Mouse (Mus musculus): ENCODE results near the gene Mlst8. TPM values are rescaled to one million over a fixed set of nuclear protein-coding genes. Genes with fewer than 3 reads are reported as not detected.
"Not testable (repeated sequence)": the region's sequence is repeated elsewhere in the genome, so short reads cannot be mapped to it uniquely, and the experiment has no call there.

The Mlst8 gene
- polyA plus RNA-seq, 1 experiment from 2014 or later = 8.1 TPM

- Histone ChIP-seq H3K9ac (replicated peaks) (no peak overlapping the region), H3K4me3 (ENCODE audit: low read depth, low read length) (no peak overlapping the region), H3K4me1 (ENCODE audit: insufficient read depth) (no peaks in the 10 kb centered on the region), H3K9me3 (ENCODE audit: low read length) (no peaks in the 10 kb centered on the region), H3K4me2 (ENCODE audit: low read depth, low read length) (no peak overlapping the region), H3K27ac (ENCODE audit: low read depth) (no peak overlapping the region), H3K27me3 (ENCODE audit: insufficient read depth, low read length) (no peaks in the 10 kb centered on the region), H3K36me3 (replicated peaks; ENCODE audit: insufficient read depth, low read length) (no peaks in the 10 kb centered on the region)
- DNase-seq = no peak
- WGBS (ENCODE audit: insufficient replicate concordance) = 70% methylated on average over 1 of the region's 1 CpGs
- no peak for ATAC-seq
- no peak for TF ChIP-seq EP300 (IDR thresholded peaks at IDR 0.05; ENCODE audit: low read depth)
These were observed 15.9 kb downstream of the Mlst8 start for GRCm38 (mm10) chr17:24462932-24463331.

- 63% methylated on average over 2 of the region's 2 CpGs for WGBS (ENCODE audit: insufficient replicate concordance)
- TF ChIP-seq EP300 (IDR thresholded peaks at IDR 0.05; ENCODE audit: low read depth) = no peak
- peak; percentile 72 for TF ChIP-seq CTCF (IDR thresholded peaks at IDR 0.05; ENCODE audit: low read depth)
- peak; percentile 41 for DNase-seq
- no peak overlapping the region for H3K9ac ChIP-seq (replicated peaks)
- no peak overlapping the region for H3K27ac ChIP-seq (ENCODE audit: low read depth)
- no peaks in the 10 kb centered on the region; the same call in 1 of the 2 replicates for H3K4me1 ChIP-seq (ENCODE audit: insufficient read depth)
- H3K27me3 ChIP-seq (ENCODE audit: insufficient read depth, low read length) = no peaks in the 10 kb centered on the region
- H3K4me3 ChIP-seq (ENCODE audit: low read depth, low read length) = no peak overlapping the region
- no peaks in the 10 kb centered on the region for H3K9me3 ChIP-seq (ENCODE audit: low read length)
- H3K36me3 ChIP-seq (replicated peaks; ENCODE audit: insufficient read depth, low read length) = no peaks in the 10 kb centered on the region
- peak; percentile 38; the same call in 1 of the 2 replicates for ATAC-seq
- H3K4me2 ChIP-seq (ENCODE audit: low read depth, low read length) = no peak overlapping the region
These were observed 17.3 kb downstream of the Mlst8 start for GRCm38 (mm10) chr17:24461580-24461979.

GRCm38 (mm10) chr17:24455523-24456206 is 23.2 kb downstream of the Mlst8 start:
- 45% methylated on average over 10 of the region's 10 CpGs for WGBS (ENCODE audit: insufficient replicate concordance)

GRCm38 (mm10) chr17:24454756-24455522 is 23.9 kb downstream of the Mlst8 start:
- peak; percentile 100 for DNase-seq
- H3K4me3 ChIP-seq (ENCODE audit: low read depth, low read length) = peak overlapping the region; percentile 88
- under 1% methylated on average over 65 of the region's 67 CpGs for WGBS (ENCODE audit: insufficient replicate concordance)
- H3K9ac ChIP-seq (replicated peaks) = peak overlapping the region; percentile 97
- peaks cover 16% of the 10 kb centered on the region for H3K4me1 ChIP-seq (ENCODE audit: insufficient read depth)
- H3K9me3 ChIP-seq (ENCODE audit: low read length) = no peaks in the 10 kb centered on the region
- peak overlapping the region; percentile 83 for H3K4me2 ChIP-seq (ENCODE audit: low read depth, low read length)
- H3K27me3 ChIP-seq (ENCODE audit: insufficient read depth, low read length) = no peaks in the 10 kb centered on the region
- TF ChIP-seq EP300 (IDR thresholded peaks at IDR 0.05; ENCODE audit: low read depth) = no peak; the same call in 1 of the 2 replicates
- TF ChIP-seq CTCF (IDR thresholded peaks at IDR 0.05; ENCODE audit: low read depth) = peak; percentile 37
- H3K27ac ChIP-seq (ENCODE audit: low read depth) = peak overlapping the region; percentile 99
- peak; percentile 95 for ATAC-seq
- H3K36me3 ChIP-seq (replicated peaks; ENCODE audit: insufficient read depth, low read length) = peaks cover 9% of the 10 kb centered on the region

More at GRCm38 (mm10) chr17:24455523-24456206, 23.2 kb downstream of the Mlst8 start:
- H3K4me3 ChIP-seq (ENCODE audit: low read depth, low read length) = peak overlapping the region; percentile 21
- H3K27ac ChIP-seq (ENCODE audit: low read depth) = peak overlapping the region; percentile 65
- H3K4me2 ChIP-seq (ENCODE audit: low read depth, low read length) = peak overlapping the region; percentile 49; the same call in 1 of the 2 replicates
- peak; percentile 2; the same call in 1 of the 2 replicates for ATAC-seq
- H3K4me1 ChIP-seq (ENCODE audit: insufficient read depth) = peaks cover 16% of the 10 kb centered on the region
- not testable (repeated sequence) for H3K9me3 ChIP-seq (ENCODE audit: low read length); H3K36me3 ChIP-seq (replicated peaks; ENCODE audit: insufficient read depth, low read length); DNase-seq; H3K27me3 ChIP-seq (ENCODE audit: insufficient read depth, low read length)
- 0 out of 2 replicates have a peak overlapping the region, but pooled peaks have one; percentile 27 for H3K9ac ChIP-seq (replicated peaks)

- Histone ChIP-seq H3K27ac (ENCODE audit: low read depth) (peak overlapping the region; percentile 99), H3K4me2 (ENCODE audit: low read depth, low read length) (peak overlapping the region; percentile 83), H3K27me3 (ENCODE audit: insufficient read depth, low read length) (no peaks in the 10 kb centered on the region), H3K4me3 (ENCODE audit: low read depth, low read length) (peak overlapping the region; percentile 88), H3K4me1 (ENCODE audit: insufficient read depth) (peaks cover 16% of the 10 kb centered on the region), H3K9ac (replicated peaks) (peak overlapping the region; percentile 97), H3K36me3 (replicated peaks; ENCODE audit: insufficient read depth, low read length) (peaks cover 14% of the 10 kb centered on the region), H3K9me3 (ENCODE audit: low read length) (no peaks in the 10 kb centered on the region)
- WGBS (ENCODE audit: insufficient replicate concordance) = 3% methylated on average over 14 of the region's 14 CpGs
- TF ChIP-seq CTCF (IDR thresholded peaks at IDR 0.05; ENCODE audit: low read depth) = no peak
- no peak; the same call in 1 of the 2 replicates for TF ChIP-seq EP300 (IDR thresholded peaks at IDR 0.05; ENCODE audit: low read depth)
- no peak for ATAC-seq
- no peak for DNase-seq
These were observed 24.6 kb downstream of the Mlst8 start for GRCm38 (mm10) chr17:24454218-24454755.

- Histone ChIP-seq H3K4me3 (ENCODE audit: low read depth, low read length) (no peak overlapping the region), H3K4me2 (ENCODE audit: low read depth, low read length) (peak overlapping the region; percentile 83), H3K27ac (ENCODE audit: low read depth) (peak overlapping the region; percentile 99; the same call in 1 of the 2 replicates), H3K36me3 (replicated peaks; ENCODE audit: insufficient read depth, low read length) (peaks cover 22% of the 10 kb centered on the region), H3K9ac (replicated peaks) (no peak overlapping the region), H3K27me3 (ENCODE audit: insufficient read depth, low read length) (no peaks in the 10 kb centered on the region), H3K4me1 (ENCODE audit: insufficient read depth) (peaks cover 16% of the 10 kb centered on the region), H3K9me3 (ENCODE audit: low read length) (no peaks in the 10 kb centered on the region)
- ATAC-seq (no peak), DNase-seq (no peak)
- 53% methylated on average over 2 of the region's 2 CpGs for whole genome bisulfite sequencing (ENCODE audit: insufficient replicate concordance)
- TF ChIP-seq CTCF (IDR thresholded peaks at IDR 0.05; ENCODE audit: low read depth) (no peak), EP300 (IDR thresholded peaks at IDR 0.05; ENCODE audit: low read depth) (no peak)
These were observed 25.5 kb downstream of the Mlst8 start for GRCm38 (mm10) chr17:24453372-24453771.

Data from liver, postnatal 0 days (tissue).